In the genomic region with DNA sequence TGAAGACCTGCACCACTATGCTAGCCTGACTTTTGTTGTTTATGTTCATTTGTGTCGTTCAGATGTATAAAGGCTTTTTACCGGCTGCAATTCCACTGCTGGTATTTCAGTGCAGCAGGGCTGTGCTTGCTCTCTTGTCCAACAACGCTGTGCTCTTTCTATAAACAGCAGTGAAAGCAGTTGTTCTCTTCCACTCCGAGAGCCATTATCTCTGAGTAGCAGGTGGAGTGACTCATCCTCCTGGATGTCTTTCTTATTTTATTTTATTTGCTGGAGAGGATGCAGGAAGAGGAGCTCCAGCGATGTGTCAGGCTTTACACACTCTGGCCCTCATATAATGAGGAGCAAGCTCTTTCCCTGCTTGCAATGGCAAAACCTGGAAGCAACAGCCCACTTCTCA, we compare ENCODE assay signal across 21 mouse cellular contexts. TPM values are rescaled to one million over a fixed set of nuclear protein-coding genes. Genes with fewer than 3 reads are reported as not detected.
DNase-seq lines count a peak whose midpoint lies in the region; TF ChIP-seq lines count a peak whose summit lies in the region.
"Had no signal": no experiment of that assay in that cellular context is flagged by ENCODE, and none has a peak within 500 bp of the region (broad histone marks: within the 10 kb centered on the region; RNA-seq: fewer than 3 reads in every experiment).

No protein-coding gene starts in this region.

- peak in 1 of 2 experiments; percentile 42 for DNase-seq in layer of hippocampus, adult 2 months (ENCODE audit: low spot score in 2 of 2)
- DNase-seq in layer of hippocampus, postnatal 14 days (ENCODE audit: low spot score in 2 of 2): no peak
- peak; percentile 42 for DNase-seq in right cerebral cortex, postnatal 25 days
- DNase-seq in right cerebral cortex, postnatal 4 days: no peak
- peak; percentile 16 to 21 for DNase-seq in left cerebral cortex, postnatal 14 days (ENCODE audit: low spot score in 2 of 2)
- no peak for DNase-seq in urinary bladder, adult 18-20 months (ENCODE audit: low spot score in 2 of 2)
- no peak for DNase-seq in urinary bladder, adult 2 months (ENCODE audit: low spot score)
- DNase-seq in gastrocnemius, adult 8-10 months (ENCODE audit: low spot score in 2 of 2): no peak
- DNase-seq: adrenal gland, postnatal 36 days; cerebellum, adult 18-20 months; cerebellum, postnatal 25 days; liver, embryonic 13.5 days; lung, embryonic 14.5 days; lung, postnatal 36 days; retina, postnatal 1 day had no signal

- H3K27ac ChIP-seq in layer of hippocampus, adult 2 months: peak overlapping the region; percentile 74
- H3K27ac ChIP-seq: embryonic facial prominence, embryonic 15.5 days; heart, embryonic 10.5 days; hindbrain, embryonic 10.5 days; hindbrain, postnatal 0 days; kidney, embryonic 15.5 days; limb, embryonic 13.5 days; liver, embryonic 13.5 days had no signal

- intact Hi-C loops in left cerebral cortex, postnatal 14 days (cut with DNase I): no loop called here

- TF ChIP-seq CTCF in layer of hippocampus, adult 2 months (conservative IDR thresholded peaks at IDR 0.05): no peak

- H3K4me3 ChIP-seq in layer of hippocampus, adult 2 months: no peak overlapping the region
- H3K4me3 ChIP-seq: embryonic facial prominence, embryonic 15.5 days; heart, embryonic 10.5 days; hindbrain, embryonic 10.5 days; kidney, embryonic 15.5 days; limb, embryonic 13.5 days; liver, embryonic 13.5 days had no signal

RNA-seq across cellular contexts. Expression of gene Rab6a, which starts 7.0 kb away (rescaled TPM):
- 100 to 1,000 TPM; 349 to 374 TPM for total RNA-seq in layer of hippocampus, adult 2 months (2021)
- total RNA-seq in layer of hippocampus, postnatal 14 days (2021): 100 to 1,000 TPM; 374 to 378 TPM
- 100 to 1,000 TPM; 389 to 396 TPM for total RNA-seq in left cerebral cortex, postnatal 14 days (2021)
- polyA plus RNA-seq in urinary bladder, adult 2 months (2012; rRNA removed): 72.7 and 84.8 TPM in 2 replicates
- total RNA-seq in gastrocnemius, adult 8-10 months (2022): 10 to 100 TPM; 64.9 to 73.3 (median 68.4) TPM

RNA-seq across cellular contexts. Expression of gene Mrpl48, which starts 7.9 kb away (rescaled TPM):
- 10 to 100 TPM; 64.8 to 67.1 TPM for total RNA-seq in layer of hippocampus, adult 2 months (2021)
- total RNA-seq in layer of hippocampus, postnatal 14 days (2021): 10 to 100 TPM; 57.7 to 62.5 TPM
- total RNA-seq in left cerebral cortex, postnatal 14 days (2021): 10 to 100 TPM; 54.5 to 55.7 TPM
- 54.3 TPM in 2 replicates for polyA plus RNA-seq in urinary bladder, adult 2 months (2012; rRNA removed)
- total RNA-seq in gastrocnemius, adult 8-10 months (2022): 10 to 100 TPM; 53.5 to 64.5 (median 58.5) TPM

Comparison
In these comparisons a context has a peak if more than half of its experiments do, and no peak if none do; other contexts are left out.
1. DNase-seq: peak in right cerebral cortex, postnatal 25 days (single experiment) and left cerebral cortex, postnatal 14 days (2 of 2); none in layer of hippocampus, postnatal 14 days (0 of 2), right cerebral cortex, postnatal 4 days (single experiment), urinary bladder, adult 18-20 months (0 of 2), urinary bladder, adult 2 months (single experiment) and gastrocnemius, adult 8-10 months (0 of 2).
2. RNA of gene Rab6a, which starts 7.0 kb away (total RNA-seq): 389 to 396 TPM in left cerebral cortex, postnatal 14 days, 374 to 378 TPM in layer of hippocampus, postnatal 14 days and 349 to 374 TPM in layer of hippocampus, adult 2 months; 64.9 to 73.3 TPM in gastrocnemius, adult 8-10 months; every median in the first group is over 4 times any median in the second.